Mouse (Mus musculus): ENCODE measurements around the gene Gpnmb.

Gpnmb gene

DNA sequence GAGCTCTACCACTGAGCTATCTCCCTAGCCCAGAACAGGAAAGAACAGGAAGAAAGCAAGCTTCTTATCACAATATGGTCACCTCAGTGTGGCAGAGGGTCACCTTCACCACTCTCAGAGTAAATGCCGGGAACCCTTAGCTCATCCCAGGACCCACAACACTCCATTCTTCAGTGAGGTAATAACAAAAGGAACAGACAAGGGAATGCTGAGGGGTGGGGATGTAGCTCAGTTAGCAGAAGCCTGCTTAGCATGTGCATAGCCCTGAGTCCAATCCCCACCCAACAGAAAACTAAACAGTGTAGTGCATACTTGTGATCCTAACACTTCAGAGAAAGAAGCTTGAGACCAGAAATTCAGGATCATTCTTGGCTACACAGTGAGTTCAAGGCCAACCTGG is 62.7 kb downstream of the Gpnmb start:
- no peak for DNase-seq

DNA sequence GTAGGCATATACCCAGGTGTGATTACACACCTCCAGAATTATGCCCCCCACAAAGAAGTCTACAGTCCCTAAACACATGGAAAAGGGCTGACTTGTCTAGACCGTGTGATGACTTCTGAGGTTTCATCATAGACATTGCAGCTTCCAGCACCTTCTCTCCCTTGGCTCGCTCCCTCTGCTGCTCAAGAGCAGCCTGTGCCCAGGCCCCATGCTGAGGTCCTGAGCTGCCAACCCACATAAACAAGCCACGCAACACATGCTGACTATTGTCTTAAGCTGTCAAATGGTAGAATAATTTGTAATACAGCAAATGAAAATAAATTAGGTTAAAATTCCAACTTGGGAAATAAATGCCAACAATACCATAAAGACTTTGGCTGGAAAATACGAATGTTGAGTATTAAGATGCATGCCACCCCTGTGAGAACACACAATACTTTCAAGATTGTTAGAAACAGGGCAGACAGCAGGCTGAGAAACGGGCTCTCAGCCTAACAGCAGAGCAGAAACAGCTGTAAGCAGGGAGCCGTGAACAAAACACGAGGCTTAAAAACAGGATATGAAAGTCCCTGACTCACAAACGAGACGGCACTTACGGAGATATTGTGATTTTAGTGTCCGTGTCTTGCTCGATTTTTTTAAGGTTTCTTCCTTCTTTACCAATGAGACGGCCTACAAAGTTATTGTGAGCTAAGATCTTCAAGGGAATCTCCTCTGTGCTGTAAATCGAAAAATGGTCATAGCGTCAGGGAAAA is 70.6 kb downstream of the Gpnmb start:
- DNase-seq, result no peak

DNA sequence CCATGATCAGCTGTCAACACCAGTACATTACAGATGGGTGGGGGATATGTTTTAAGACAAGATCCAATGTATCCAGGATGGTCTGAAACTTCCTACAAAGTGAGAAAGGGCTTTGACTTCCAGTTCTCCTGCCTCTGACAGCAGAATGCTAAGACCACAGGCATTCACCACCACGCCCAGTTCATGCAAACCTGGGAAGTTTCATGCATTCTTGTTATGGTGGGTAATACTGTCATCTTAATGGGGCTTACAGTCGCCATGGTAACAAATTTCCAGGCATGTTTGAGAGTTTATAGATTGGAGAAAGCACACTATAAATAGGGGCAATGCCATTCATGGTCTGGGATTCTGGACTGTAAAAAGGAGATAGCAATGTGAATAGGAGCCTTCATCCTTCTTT is 72.8 kb downstream of the Gpnmb start:
- no peak for DNase-seq

DNA sequence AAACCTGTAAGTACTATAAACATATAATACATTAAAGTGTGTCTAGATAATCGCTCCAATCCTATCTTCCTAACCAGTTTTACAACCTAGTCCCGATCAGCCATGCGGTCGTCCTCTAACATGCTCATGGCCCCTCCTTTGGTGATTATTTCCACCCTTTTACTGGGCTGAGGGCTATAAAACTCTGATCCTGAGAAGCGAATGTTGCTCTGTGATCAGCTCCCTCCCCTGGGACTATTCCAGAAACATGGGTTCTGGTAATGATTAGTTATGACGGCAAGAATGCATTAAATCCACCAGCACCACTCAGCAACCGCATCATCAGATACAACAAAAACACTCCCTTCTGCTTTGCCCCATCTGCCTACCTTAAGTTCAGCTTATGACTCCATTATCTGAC is 77.5 kb downstream of the Gpnmb start:
- DNase-seq, result no peak

DNA sequence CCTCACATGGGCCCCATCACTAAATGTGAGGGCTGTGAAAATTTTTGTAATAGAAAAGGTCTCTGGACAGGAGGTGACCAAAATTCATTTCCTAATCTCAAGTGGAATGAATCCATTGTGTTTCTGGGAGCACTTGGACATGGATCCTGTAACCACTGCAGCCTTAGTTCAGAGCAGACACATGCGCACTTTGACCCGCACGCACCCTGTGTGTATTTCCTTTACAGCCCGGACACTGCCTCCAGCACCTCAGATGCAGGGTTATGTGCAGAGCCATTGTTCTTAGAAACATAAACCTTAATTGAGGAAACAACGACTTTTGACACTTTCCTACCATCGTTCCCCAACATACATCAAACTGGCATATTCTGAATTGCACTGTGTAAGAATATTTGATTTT is 78.1 kb downstream of the Gpnmb start:
- no peak for DNase-seq

DNA sequence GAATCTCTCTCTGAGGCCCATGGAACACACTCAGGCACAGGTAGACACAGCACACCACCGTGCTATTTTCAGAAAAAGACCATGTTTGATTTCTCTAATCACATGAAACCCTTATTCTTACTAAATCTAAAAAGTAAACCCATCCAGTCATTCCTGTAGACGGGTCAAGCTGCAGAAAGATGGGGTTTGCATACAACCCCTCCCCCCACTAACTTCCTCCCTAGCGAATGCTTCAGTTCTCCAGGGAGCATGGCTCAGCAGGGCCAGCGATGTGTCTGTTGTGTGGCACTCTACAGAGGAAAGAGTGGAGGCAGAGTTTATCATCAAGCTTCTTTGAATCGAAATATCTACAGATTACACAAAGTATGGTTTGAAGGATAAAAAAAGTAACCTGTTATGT is 79.2 kb downstream of the Gpnmb start:
- DNase-seq, result no peak

DNA sequence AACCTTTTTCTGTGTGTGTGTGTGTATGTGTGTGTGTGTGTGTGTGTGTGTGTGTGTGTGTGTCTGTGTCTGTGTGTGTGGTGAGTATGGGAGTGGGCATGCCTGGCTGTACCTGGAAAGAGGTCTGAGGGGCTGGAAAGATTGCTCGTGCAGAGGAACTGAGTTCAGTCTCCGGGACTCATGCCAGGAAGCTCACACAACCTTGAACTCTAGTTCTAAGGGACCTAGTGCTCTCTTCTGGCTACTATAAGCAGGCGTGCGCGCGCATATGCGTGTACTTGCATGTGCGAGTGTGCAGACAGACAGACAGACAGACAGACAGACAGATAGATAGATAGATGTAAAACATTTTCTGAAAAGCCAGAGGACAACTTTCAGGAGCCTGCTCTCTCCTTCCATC is 79.9 kb downstream of the Gpnmb start:
- no peak for DNase-seq

DNA sequence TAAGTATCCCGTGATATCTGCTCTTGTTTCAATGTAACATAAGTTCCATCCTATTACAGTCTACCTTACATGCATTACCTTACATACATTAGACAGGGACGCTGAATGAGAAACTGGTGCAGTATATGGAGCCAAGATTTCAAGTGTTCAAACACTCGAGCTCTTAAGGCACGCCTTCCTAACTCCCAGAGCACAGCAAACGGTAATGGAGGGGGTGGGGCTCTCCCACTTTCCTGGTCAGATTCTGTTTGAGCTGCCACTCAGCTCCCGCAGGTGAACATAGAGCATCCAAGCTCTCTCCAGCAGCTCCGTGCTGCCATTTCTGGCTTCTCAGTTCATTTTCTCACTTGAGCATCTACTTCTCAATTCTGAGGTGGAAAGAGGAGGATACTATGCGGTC is 82.1 kb downstream of the Gpnmb start:
- DNase-seq, result no peak

DNA sequence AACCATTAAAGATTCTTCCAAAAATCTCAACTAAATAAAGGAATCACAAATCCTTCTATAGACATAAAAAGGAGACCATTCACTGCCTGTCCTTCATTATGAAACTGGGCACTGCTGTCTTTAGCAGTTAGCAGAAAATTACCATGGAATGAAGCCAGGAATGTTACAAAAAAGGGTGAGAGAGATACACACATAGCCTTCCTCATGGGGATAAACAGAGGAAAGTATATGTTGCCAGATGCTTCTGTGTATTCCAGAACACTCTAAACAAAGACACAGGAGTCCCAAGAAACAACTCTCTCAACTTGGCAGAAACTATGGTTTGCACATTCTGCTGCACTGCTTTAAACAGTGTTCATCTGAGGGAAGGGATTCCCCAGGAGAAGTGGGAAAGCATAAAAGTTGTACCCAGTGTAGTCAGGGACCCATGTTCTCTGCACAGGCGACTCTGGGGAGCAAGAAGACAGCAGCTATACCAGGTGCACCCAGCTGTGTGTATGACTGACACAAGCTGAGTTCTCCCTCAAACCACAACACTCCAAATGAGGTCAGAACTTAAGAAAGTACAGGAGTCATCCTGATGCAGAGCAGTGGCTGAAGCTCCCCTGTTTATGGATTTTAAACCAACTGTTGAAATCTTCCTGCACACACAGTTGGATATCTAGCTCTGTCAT is 83.3 kb downstream of the Gpnmb start:
- DNase-seq, result no peak

DNA sequence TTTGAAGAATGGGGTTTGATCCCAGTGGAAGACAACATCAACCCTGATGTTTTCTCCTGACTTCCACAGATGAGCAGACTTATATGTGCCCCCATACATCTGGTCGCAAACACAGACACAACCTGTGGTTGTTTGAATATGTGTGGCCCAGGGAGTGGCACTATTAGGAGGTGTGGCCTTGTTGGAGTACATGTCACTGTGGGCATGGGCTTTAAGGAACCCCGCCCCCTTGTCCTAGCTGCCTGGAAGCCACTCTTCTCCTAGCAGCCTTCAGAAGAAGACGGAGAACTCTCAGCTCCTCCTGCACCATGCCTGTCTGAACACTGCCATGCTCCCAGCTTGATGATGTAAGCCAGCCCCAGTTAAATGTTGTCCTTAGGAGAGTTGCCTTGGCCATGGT is 84.0 kb downstream of the Gpnmb start:
- DNase-seq, result no peak
